Mouse (Mus musculus): ENCODE measurements around the gene Uts2r. TPM values are rescaled to one million over a fixed set of nuclear protein-coding genes. Genes with fewer than 3 reads are reported as not detected.

Gene Uts2r
- total RNA-seq (2021) = under 1 TPM; 0.14 to 0.20 TPM

DNA sequence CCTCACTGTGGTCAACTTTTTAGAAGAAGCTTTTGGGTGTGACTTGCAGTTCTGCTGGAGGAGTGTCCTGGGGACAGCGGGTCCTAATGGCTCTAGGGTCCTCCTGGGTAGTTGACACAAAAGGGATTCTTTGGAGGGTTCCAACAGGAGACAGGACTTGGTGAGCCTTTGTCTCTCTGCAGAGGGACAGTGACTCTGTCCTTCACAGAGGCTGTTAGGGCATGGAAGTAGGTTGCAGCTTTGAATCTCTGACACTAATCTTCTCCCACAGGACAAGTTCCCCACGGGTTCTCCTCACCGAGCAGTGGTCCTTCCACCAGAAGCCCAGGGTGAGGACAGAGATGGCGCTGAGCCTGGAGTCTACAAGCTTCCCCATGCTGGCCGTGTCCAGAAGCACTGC, at the start of gene Uts2r:
Uts2r (plus strand) TSS at position 301 of the 400 bp plus-strand sequence.
- DNase-seq = no peak

DNA sequence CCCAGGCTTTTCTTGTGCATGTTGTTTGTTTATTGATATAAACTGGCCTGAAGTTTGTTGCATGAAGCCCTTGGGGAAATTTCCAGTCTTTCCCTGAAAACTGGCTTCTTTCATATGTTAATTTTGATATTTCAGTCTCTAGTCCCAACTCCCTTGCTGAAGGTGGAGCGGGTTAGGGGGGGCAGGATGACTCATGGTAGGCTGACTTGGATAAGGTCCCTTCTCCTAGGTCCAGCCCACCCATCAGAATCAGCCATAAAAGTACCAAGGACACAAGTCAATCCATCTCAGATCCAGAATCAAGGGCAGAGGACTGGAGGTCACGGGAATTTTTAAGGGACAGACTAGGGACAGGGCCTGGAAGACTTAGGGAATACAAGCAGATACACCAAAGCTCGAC, 49.0 kb upstream of the Uts2r start:
- no peak for DNase-seq

DNA sequence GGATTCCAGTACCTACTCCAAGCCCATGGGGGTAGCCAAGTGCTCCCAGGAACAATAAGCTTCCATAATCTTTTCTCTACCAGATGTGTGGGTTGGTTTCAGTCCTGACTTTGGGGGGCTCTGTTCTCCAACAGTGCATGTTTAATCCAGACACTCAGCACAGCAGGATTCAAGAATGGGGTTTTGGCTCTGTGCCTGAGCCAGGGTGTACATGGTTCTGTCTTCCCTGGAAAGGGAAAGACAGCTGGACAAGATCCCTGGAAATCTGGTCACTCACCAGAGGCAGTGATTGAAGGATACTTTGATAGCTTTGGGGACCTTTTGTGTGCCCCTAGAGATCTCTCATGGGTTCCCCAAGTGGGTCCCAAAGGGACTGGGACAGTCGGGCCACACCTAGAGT, 48.5 kb upstream of the Uts2r start:
- DNase-seq = no peak

DNA sequence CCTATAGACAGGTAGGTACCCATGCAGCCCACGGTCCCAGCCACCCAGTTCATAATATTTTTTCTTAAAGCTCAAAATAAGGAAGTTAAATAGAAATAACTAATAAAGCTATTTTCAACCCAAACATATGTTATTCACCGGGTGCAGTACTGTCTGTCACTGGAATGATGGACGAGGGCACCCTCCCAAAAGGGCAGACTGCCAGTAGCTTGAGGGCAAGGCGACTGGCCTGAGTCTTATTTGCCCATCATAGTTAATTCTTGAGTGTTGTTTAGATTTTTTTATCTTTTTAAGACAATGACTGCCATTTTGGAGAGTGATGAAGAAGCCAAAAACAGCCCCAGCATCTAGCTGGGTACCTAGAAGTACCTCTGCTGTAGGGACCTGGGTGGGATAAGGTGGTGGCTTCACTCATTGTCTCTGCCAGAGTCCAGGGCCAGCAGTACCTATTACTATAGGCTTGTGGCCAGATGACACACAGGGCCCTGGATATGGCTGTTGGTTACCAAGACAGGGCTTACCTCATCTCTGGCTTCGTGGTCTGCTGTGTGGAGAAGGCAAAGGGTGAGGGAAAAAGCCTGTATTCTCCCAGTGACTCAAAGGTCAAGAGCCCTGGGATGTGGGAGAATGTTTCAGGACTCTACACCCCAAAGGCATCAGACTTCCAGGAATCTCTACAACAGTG, 47.8 kb upstream of the Uts2r start:
- DNase-seq = no peak

DNA sequence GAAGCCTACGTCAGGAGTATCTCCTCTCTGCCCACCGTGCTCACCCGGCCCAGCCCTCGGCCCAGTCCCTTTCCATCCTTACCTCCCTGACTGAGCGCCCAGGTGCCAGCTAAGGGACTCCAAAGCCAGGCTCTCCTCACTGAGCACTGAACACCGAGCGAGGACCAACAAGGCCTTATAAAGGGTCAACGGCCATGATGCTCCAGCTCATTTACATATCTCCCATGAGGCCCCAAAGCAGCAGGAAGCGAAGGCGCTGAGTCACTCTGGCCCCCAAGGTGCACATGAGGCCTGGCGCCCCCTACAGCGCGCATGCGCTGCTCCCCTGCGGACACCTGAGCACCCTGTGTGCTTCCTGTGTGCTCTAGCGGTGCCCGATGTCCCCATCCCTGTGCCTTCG, 42.0 kb upstream of the Uts2r start:
- no peak for DNase-seq

DNA sequence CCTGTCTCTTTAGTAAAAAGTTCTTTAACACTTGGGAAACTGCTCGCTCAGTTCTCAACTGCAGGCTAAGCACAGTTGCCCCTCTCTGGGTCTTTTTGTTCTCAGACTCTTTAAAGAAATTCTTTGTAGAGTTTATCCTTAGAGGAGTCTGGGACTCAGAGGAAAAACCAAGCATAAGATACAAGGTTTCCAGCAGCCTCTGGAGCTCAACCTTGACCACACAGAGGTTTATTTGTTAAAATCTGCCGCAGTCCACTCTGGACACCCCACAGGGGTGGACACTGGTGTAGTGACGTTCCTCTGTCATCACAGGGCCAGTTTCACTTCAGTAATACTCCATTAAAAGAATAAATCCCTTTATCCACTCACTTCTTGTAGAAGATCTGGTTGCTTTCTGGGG, 41.5 kb upstream of the Uts2r start, which contains the start of gene Tex19.2:
Tex19.2 (minus strand) TSS at position 101 of the 400 bp plus-strand sequence.
- DNase-seq = no peak

DNA sequence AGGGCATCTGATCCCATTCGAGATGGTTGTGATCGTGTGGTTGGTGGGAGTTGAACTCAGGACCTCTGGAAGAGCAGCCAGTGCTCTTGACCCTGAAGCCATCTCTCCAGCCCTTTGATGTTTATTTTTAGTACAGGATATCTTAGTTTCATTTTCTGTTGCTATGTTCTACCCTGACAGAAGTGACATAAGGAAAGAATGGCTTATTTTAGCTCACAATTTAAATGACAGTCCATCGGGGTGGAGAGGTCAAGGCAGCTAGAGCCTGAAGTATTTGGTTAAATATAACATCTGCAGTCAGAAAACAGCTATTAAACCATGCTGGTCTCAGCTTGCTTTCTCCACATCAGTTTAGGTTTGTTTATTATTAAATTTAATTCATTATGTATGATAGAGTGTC, 38.9 kb upstream of the Uts2r start:
- DNase-seq = no peak

DNA sequence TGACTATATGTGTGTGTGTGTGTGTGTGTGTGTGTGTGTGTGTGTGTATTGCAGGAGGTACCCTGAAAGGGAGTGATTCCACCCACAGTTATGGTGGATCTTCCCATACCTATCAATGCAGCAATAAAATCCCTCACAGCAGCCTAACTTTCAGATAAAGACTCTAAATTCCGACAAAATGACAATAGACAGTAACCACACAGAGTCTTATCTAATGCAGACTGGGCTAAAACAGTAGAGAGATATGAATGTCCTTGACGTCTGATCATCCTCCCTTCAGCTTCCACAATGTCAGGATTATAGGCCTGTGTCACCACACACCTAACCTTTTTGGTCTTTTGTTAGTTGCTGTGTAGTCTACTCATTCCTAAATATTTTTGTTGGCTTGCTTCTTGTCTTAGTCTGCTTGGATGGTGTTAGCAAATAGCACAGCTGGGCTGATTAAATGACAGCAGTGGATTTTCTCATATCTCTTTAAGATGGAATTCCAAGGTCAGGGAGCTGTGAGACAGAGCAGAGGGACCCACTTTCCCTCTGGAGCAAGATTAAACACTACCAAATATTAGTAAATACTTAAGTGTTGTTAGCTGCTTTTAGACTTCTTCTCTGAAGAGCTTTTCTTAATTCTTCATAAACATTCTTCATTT, 37.9 kb upstream of the Uts2r start:
- no peak for DNase-seq

DNA sequence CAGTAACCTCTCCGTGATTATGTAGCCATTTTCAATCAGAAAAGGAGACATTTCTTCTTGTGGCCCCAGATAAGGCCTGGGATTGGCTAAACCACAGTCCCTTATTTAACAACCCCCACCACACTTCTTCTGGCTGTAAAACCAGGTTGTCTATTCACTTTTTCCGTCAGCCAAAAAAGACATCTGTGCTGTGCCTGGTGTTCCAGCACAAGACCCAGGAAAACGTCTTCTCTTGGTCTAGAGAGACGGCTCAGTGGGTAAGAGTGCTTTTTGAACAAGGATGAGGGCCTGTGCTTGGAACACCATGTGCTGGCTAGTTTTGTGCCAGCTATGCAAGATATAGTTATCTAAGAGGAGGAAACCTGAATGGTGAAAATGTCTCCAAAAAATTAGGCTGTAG, 36.6 kb upstream of the Uts2r start:
- DNase-seq = no peak

DNA sequence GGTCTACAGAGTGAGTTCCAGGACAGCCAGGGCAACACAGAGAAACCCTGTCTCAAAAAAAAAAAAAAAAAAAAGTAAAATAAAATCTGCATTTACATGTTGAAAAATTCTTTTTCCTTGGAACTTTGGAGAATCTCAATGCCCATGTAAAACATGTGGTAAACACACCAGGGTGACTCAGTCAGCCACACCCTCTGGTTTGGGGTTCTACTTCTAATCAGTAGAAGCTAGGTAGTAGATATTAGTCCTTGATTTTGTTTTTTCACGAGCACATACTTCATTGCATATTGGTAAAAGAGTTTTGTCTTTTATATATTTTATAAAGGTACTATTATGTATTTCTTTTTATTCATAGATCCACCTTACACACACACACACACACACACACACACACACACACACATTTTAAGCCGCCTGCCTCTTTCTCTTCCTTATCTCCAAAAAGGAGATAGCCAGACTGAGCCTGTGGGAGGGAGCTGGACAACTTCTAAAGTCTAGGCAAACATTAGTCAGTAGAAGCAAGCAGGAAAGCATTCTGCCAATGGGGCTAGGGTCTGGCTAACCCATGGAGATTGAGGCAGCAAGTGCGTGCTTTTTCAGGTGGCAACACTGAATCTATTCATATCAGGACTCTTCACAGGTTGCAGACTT, 34.4 kb upstream of the Uts2r start:
- no peak for DNase-seq

DNA sequence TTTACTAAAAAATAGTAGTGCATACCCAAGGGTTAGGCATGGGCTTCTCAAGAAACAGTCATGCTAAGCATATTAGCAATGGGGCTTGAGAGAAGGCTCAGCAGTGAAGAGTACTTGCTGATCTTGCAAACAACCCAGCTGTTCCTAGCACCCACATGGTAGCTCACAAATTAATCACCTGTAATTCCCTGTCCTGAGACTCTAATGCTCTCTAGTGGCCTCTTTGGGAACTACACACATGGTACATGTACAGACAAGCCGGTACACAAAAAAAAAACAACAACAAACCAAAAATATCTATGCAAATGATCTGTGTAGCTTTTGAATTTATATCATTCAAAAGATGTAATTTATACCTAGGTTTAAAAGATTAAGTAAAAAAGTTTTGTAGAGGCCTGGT, 33.7 kb upstream of the Uts2r start:
- DNase-seq = no peak

DNA sequence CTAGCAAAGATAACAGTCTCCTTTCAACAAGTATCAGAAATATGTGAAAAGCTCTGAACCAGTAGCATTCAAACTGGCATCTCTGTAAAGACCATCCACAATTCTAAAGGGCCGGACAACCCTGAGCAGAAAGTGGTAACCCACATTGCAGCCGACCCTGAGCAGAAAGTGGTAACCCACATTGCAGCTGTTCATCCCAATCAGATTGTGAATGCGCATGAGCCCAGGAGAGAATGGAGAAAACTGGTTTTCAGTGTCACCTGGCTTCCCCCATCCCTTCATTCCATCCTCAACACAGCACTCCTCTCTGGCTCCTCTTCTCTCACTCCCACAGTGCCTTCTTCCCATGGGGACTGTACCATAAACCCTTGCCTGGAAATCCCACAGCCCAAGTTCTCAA, 32.6 kb upstream of the Uts2r start:
- no peak for DNase-seq

DNA sequence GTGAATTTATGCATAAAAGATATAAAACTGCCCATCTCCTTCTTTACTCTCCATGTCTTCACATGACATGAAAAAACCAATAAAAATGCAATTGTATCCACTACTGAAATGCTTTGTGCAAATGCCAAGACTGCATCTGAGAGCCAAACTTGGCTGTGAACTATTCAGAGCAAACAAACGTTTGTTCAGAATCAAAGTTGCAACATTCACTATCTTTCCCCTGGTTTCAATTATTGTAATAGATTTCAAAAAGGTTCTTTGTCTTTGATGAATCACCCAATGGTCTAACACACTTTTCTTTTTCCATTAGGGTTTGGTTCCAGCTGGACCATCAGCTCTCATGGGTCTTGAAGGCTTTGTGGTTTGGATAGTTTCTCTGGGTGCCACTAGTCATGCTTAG, 30.5 kb upstream of the Uts2r start:
- no peak for DNase-seq

- no peak for DNase-seq
Observed at GRCm38 (mm10) chr11:121134600-121134999, 25.5 kb upstream of the Uts2r start.

DNA sequence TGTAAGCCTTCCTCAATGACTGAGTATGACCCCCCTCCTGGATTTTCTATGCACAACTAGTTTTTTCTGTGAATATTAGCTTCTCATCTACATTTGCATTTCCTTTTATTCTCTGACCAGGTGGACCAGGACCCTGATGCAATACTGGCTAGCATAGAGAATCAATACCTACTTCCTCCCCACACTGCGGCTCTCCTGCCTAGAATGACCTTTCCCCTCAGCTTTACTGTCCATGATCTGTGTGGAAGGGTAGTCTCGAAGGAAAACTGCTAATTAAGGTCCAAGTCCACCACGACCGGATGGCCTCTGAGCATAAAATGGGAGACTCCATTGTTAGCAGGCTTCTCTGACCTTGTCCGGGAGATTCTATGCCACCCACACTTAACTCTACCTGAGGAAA, 22.4 kb upstream of the Uts2r start:
- DNase-seq = no peak

- DNase-seq = no peak
Observed at GRCm38 (mm10) chr11:121138732-121139131, 21.3 kb upstream of the Uts2r start.

DNA sequence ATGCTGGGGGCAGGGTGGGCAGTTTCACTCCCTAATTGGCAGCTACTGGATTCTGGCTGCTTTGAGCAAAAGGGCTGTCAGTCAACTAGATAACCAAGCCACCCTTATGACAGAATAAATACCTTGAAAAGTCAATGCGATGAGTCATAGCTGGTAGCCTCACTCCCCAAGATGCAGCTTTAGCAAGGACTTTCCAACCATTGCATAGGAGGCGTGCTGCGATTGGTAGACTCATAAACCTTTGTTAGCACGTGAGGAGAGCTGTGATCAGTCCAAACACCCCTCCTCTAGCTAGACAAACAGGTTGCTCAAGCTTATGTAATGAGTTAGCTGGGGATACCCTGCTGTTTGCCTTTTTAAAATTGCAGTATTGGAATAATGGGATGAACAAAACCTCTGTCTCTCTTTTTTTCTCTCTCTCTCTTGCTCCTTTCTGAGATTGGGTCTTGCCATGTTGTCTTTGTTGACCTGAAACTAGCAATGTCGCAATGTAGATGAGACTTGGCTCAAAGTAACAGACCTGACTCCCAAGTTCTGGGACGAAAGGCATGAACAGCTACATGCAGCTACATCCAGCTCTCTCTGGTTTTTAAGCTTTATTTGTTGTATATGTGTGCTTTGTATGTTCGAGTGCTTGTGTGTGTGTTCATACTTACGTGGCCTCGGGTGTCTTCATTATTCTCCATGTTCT, 16.6 kb upstream of the Uts2r start:
- no peak for DNase-seq

DNA sequence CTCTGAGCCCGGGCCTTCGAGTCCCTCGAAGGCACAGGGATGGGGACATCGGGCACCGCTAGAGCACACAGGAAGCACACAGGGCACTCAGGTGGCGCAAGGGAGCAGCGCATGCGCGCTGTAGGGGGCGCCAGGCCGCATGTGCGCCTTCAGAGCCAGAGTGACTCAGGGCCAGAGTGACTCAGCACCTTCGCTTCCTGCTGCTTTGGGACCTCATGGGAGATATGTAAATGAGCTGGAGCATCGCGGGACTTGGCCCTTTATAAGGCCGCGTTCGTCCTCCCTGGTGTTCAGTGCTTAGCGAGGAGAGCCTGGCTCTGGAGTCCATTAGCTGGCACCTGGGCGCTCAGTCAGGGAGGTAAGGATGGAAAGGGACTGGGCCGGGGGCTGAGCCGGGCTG, 14.2 kb upstream of the Uts2r start, which contains the start of gene Tex19.1:
Tex19.1 (plus strand) TSS at position 279 of the 400 bp plus-strand sequence.
- DNase-seq = no peak

- DNase-seq = no peak
Observed at GRCm38 (mm10) chr11:121148193-121148592, 11.9 kb upstream of the Uts2r start.

DNA sequence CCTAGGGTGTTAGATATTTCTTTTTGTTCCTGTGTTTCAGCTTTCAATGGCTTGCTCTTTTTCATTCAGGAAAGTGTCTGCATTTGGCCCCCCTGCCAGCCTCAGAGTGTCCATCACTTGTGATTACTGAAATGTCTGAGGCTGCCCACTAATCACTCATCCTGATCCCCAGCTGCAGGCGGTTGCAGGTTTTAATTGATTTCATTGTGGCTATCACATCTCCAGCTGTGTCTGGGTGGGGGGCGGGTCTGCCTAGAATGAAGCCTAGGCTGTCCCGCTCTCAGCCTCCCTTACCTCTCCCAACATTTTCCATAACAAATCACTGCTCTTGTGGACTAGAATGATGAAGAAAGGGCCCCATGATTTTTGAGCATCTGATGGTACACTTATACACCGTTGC, 5.9 kb upstream of the Uts2r start:
- no peak for DNase-seq

DNA sequence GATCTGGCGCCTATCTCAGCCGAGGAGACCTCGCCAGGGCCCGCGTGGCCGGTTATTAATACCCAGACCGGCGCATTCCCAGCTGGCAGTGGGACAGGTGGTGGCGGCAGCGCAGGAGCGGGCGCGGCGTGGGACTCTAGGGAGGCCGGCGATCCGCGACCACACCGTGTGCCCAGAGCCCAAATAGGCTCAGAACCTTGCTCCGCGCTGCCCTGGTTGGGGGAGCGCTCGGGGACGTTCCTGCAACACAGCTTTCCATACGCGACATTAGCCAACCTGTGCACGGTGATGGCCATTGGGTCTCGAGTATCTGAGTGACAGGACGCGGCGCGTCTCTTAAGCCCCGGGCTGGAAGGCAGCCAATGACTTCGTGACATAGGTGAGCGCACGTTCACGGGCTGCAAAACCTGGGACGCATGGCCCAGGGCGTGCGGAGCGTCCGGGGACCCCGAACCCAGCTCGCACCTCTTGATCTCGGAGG, 3.6 kb upstream of the Uts2r start:
- DNase-seq = peak; percentile 71

DNA sequence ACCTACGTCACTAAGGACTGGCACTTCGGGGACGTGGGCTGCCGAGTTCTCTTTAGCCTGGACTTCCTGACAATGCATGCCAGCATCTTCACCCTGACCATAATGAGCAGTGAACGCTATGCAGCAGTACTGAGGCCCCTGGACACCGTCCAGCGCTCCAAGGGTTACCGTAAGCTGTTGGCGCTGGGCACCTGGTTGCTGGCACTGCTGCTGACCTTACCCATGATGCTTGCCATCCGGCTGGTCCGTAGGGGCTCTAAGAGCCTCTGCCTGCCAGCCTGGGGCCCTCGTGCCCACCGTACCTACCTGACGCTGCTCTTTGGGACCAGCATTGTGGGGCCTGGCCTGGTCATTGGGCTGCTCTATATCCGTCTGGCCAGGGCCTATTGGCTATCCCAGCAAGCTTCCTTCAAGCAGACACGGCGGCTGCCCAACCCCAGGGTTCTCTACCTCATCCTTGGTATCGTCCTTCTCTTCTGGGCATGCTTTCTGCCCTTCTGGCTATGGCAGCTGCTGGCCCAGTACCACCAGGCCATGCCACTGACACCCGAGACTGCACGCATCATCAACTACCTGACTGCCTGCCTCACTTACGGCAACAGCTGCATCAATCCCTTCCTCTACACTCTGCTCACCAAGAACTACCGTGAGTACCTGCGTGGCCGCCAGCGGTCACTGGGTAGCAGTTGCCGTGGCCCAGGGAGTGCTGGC, 720 bp downstream of the Uts2r start:
- no peak for DNase-seq
